Mouse (Mus musculus) embryonic fibroblast, embryonic 13.5 days (primary cell): Measurements from ENCODE around the gene Hccs.

Experiments used
- CTCF ChIP-seq: IDR thresholded peaks from 2 replicates; pipeline ENCODE4 v1.5.1; 2011; ENCODE audit warnings: mild to moderate bottlenecking, control low read depth, low read length, moderate library complexity, borderline replicate concordance; ENCODE audit not compliant: insufficient read depth
- POLR2A ChIP-seq: IDR thresholded peaks from 2 replicates; pipeline ENCODE4 v1.6.1; 2011; ENCODE audit warnings: low read depth, mild to moderate bottlenecking, control low read depth, low read length, moderate library complexity

- TF ChIP-seq CTCF (no peak), POLR2A (no peak)
Observed at GRCm38 (mm10) chrX:169256741-169257140, 63.4 kb downstream of the Hccs start.
